Mouse (Mus musculus) embryo, embryonic 10 days (tissue): ENCODE measurements at regions not wholly inside any gene's neighbourhood (a gene's known extent, or its start where the extent isn't known, plus 50 kb on each side); places are given as distances from the start of the nearest gene placed in this dataset.

Experiments
- DNase-seq: peaks from one replicate; pipeline ENCODE4 v3.0.0-alpha.2; 2015; ENCODE audit warnings: low spot score

GRCm38 (mm10) chr14:68240146-68240545 is 1054.0 kb downstream of the Synb start:
- DNase-seq, result no peak

DNA sequence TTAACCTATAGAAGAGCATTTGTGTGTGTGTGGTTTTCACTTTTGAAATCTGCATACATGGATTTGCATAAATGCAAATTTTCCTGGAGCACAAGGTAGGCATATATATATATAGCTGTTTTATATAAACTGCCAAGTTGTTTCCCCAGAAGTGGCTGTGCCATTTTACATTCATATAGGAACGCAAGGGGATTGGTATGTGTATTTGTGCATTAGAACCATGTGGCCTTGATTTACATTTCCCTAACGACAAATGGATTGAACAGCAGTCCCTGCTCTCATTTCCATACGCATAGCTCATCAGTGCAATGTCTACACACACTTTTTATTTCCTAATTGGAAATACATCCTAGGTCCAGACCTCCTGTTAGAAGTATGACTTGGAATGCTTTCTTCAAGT is 1069.9 kb downstream of the Synb start:
- no peak for DNase-seq

DNA sequence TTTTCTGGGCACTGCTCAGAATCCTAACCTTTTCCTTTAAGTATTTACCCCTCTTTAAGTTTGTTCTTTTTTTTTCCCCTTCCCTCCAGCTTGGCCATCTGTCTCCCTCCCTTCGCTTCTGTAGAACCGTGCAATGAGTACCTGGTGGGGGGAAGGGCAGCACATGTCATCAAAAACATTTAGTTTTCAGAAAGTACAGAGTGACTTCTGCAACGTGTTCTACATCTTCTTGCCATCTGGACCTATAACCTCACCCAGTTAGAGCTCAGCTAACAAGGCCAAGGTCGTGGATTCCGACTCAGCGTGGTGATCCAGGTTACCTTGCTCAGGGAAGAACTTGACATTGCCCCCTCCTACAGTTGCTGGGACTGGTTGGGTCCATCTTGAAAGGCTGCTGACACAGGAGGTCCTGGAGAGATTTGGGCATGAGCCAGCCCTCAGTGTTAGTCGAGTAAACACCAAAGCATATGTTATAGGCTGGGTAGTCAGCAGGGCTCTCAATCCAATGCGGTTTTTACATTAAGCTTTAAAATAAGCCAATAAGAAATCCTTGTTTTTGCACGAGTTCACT is 1075.0 kb downstream of the Synb start:
- DNase-seq, result no peak

DNA sequence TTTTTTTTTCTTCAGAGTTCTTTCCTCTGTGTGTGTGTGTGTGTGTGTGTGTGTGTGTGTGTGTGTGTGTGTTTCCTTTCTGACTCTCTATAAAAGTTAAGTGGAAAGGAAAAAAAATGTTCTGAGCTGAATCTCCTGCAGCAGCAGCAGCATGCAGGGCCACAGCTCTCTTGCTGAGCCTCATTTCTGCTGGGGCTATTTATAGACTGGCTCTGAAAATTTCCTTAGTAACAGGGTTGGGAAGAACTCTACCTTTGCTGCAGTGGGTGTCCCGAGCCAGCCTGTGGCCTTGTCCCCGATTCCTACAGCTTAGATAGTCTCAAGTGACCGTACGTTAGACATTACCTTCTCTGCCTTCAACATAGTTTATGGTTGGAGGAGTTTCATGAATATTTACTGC is 1075.6 kb downstream of the Synb start:
- DNase-seq, result no peak

DNA sequence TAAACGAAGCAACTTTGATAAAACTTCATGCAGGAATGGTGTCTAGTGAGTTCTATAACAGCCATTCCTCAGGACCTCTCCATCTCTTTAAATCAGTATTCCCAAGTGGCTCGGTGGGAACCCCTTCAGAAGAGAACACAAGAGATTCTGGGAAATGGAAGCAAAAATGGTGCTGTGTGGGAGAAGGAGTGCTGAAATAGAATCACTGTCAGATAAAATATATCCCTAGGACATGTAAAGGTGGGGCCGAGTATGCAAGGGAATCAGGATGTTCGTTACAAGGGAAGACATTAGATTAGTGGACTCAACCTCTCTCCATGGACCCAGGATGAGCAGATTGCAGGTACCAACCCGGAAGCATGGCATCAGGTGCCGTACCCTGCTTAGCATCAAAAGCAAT is 1076.1 kb downstream of the Synb start:
- DNase-seq, result no peak

DNA sequence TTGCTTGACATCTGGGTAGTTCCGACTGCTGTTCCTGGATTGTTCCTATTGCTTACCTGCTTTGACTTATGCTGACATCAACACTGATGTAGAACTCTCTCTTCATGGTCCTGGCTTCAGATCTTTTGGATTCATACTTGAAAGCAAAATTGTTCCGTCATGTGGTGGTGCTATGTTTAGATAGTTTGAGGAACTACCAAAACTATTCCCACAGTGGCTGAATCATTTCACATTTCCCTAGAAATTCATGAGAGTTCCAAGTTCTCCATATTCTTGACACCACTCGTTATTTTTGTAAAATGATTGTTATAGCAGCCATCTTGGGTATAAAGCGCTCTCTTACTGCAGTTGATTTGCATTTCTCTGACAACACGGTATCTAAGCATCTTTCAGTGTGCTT is 1080.2 kb downstream of the Synb start:
- DNase-seq, result no peak

- peak; percentile 25 for DNase-seq
Observed at GRCm38 (mm10) chr14:68198802-68199201, 1095.3 kb downstream of the Synb start.

- peak; percentile 81 for DNase-seq
Observed at GRCm38 (mm10) chr14:68197470-68197800, 1096.7 kb downstream of the Synb start.

- DNase-seq, result peak; percentile 64
Observed at GRCm38 (mm10) chr14:68196762-68197469, 1097.2 kb downstream of the Synb start.

DNA sequence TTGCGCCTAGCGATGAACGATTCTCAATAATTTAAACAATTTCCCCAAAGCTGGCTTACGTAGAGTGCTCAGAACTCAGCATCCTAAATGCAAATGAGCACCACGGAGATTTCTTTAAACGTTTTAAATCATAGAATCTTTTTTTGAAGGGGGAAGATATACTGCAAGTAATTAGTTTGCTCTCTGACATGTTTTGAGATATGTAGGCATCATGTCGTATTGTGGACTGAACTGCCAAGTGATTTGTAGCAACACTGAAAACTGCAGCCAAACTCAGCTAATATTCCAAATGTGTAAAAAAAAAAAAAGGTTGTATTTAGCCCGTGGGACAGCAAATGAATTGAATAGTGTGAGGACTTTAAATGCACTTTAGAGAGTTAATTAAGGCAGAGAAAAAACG is 1097.9 kb downstream of the Synb start:
- DNase-seq, result no peak

DNA sequence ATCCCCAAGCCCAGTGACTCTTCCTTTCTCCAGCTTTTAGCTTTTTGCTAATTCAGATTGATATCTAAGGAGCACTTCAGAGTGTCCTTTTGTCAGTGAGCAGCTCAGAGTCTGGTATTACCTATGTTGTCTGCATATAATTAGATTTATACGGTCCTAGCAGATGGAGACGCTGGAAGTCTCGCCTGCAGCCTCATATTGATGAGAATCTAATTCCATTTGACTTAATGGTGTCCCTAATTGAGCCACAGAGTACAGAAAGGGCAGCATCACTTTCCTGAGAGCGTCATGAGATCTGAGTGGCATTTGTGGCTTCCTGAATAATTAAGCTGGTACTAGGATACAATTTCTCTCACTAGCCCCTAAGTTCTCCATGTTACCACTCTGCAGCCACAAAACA is 1104.2 kb downstream of the Synb start:
- DNase-seq, result no peak

- peak; percentile 42 for DNase-seq
Observed at GRCm38 (mm10) chr14:68188325-68188724, 1105.8 kb downstream of the Synb start.

- DNase-seq, result no peak
Observed at GRCm38 (mm10) chr14:68182606-68183005, 1111.5 kb downstream of the Synb start.

DNA sequence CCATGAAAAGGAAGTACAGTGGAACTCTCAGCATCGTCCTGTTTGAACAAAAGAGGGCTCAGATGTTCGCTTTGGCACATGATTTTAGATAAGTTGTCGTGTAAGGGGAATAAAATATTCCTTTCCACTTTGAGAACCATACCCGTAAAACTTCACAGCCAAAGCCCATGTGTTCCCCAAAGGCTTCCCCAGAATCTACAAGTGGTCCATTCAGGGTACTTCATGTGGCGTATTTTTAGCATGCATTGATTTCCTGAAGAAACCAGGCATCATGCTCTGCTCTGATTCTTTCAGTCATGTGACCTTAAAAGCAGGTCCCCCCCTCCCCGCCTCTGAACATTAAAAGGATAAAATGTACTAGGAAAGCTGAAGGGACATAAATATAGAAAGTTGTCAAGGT is 1112.9 kb downstream of the Synb start:
- no peak for DNase-seq
